Mouse (Mus musculus) mesoderm, embryonic 11.5 days (tissue): ENCODE measurements around the gene Echdc1.
"Not testable (repeated sequence)": the region's sequence is repeated elsewhere in the genome, so short reads cannot be mapped to it uniquely, and the experiment has no call there.

Experiments
- DNase-seq: peaks from one replicate; pipeline ENCODE4 v3.0.0-alpha.2; 2012; ENCODE audit warnings: low read depth, low spot score

The Echdc1 gene

GRCm38 (mm10) chr10:29313064-29313638 is at the start of gene Echdc1:
Gene Echdc1, plus strand, starts transcription at chr10:29313166.
- DNase-seq, result peak; percentile 94

DNA sequence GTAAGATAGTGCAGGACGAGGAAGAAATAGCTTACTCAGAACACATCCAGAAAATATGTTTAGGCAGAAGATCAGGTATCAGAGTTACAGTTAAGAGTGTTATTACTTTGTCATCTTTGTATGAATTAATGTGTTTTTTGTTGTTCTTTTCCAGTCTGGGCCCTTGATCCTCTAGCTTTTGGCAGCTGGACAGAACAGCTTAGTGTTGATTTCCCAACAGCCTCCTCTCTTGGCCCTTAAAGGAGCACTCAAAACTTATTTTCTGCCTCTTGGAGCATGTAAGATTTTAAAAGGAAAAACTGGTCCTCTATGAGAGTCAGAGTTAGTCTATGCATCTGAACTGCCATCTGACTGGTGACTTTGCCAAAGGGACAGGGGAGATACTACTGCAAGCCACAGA is 31.2 kb upstream of the Echdc1 start:
- DNase-seq, result no peak

DNA sequence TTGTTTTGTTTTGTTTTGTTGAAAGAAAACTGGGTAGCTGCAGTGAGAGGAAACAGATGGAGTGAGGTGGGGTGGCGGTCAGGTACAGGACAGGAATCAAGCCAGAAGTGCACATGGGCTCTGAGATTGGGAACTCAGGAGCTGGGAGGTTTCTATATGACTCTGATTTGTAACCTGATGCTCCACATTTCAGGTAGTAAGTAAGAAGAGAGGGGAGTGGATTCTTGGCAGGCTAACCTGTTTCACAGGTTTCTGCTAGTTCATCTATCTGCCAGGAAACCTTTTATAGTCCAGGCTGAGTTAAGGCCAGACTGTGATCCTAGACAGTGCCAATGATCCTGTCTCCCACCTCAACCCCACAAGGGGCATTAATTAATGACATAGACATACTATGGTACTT is 27.2 kb upstream of the Echdc1 start:
- peak; percentile 1 for DNase-seq

DNA sequence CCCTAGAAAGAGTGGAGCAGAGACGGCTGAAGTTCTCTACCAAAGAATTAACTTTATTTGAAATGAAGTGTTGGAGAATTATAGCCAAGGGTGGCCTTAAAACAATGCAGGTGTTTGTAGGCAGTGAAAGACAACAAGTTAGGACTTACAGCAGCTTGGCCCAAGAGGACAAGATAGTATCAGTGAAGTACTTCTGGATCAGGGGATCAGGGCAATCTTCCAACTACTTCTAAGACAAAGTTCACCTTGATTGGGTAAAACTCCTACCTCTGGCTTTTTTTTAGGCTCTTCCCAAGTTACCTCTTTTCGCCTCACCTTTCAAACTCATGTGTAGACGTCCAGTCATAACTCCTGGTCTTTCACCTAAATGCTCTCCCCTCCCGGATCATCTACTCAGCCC is 10.7 kb upstream of the Echdc1 start:
- DNase-seq, result no peak

- no peak for DNase-seq
Observed at GRCm38 (mm10) chr10:29311480-29312219, 1.3 kb upstream of the Echdc1 start.

- DNase-seq, result no peak
Observed at GRCm38 (mm10) chr10:29313905-29314304, 939 bp downstream of the Echdc1 start.

GRCm38 (mm10) chr10:29324817-29325216 is 11.9 kb downstream of the Echdc1 start:
- DNase-seq, result no peak

- DNase-seq, result no peak
Observed at GRCm38 (mm10) chr10:29333836-29334235, 20.9 kb downstream of the Echdc1 start.

DNA sequence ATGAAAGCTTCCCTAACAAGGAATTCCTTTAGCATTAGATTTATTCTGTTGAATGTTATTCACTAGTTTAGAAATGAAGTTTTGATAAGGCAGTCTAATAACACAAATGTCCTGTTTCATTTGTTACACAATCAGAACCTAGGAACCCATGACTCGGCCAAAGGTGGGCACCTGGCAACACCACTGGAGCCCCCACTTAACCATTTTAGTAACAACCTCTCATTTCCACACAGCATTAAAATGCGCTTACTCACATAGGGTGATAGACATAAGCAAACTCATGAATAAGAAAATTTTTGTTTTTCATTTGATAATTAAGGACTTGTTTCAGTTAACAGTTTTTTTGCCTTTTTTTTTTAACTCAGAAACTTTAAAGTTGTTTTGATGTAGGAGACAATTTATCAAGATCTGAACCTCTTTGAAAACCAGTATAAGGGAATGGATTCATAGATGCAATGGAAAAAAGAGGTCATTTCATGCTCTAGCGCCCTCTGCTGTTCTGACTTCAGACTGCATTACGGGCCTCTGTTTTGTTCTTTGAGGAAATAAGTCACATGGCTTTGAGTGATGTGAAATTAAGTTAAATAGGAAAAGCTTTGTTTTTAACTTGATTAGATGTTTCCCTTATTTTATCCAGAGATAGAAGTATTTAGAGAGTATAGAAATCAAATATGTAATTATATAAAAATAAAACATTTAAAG is 25.5 kb downstream of the Echdc1 start:
- DNase-seq, result peak; percentile 79

DNA sequence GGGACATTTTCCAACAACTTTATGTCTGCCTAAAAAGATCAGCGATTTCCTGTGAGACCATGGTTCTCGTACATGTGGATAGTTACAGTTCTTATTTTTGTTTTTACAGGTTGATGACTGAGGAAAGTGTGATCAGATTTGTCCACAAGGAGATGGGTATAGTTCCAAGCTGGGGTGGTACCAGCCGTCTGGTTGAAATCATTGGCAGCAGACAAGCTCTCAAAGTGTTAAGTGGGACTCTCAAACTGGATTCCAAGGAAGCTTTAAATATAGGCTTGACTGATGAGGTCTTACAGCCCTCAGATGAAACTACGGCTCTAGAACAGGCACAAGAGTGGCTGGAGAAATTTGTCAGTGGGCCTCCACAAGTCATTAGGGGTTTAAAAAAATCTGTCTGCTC is 31.3 kb downstream of the Echdc1 start:
- DNase-seq, result no peak

DNA sequence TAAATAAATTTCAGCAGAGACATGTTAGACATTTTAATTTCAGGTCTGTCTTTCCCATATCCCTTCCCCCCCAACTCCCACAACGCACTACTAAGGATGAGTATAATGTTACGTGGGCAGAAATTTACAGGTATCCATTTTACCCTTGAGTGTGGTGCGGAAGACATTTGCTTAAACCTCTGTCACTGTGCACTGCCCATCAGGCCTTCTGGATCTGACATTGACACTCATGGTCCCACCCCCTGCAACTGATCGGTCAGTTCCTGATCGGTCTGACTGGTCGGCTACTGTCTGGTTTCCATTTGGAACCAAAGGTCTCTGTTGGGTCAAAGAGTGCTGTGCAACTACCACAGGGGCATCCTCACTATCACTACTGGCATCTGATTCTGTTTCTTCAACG is 33.7 kb downstream of the Echdc1 start:
- DNase-seq, result no peak

GRCm38 (mm10) chr10:29351420-29351819 is 38.5 kb downstream of the Echdc1 start:
- DNase-seq, result no peak

DNA sequence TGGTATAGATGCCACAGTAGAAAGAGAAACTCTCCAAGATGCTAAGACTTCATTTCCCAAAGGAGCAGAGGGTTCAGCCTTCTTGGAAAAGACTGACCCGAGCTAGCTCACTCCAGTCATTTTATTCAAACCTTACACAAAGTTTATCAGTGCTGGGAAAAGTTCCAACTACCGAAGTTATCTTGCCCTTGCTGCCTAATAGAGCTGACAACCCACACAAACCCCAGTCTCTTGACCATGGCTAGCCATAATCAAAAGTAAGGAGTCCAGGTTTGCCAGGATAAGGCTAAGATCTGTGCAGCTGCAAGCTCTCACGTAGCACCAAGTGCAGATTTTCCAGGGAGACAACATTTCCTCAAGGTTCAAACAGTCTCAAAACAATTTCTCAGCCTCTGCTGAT is 39.6 kb downstream of the Echdc1 start:
- DNase-seq, result no peak

DNA sequence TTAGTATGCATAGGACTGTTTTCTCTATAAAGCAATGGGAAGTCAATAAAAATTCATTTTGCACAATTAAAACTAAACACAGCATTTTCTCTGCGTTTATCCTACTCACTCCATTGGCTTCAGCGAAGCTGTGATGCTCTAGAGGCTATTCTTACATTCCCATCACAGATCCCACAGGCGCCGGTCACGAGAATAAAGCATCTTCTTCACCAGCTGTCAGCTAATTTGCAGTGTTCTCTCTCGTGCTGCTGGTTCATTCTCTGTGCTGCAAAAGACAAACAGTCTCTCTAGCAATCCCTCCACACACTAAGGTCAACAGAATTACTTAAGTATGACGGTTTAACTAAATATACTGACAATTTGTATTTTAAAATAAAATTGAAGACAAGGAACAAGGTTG is 41.2 kb downstream of the Echdc1 start:
- DNase-seq, result no peak

DNA sequence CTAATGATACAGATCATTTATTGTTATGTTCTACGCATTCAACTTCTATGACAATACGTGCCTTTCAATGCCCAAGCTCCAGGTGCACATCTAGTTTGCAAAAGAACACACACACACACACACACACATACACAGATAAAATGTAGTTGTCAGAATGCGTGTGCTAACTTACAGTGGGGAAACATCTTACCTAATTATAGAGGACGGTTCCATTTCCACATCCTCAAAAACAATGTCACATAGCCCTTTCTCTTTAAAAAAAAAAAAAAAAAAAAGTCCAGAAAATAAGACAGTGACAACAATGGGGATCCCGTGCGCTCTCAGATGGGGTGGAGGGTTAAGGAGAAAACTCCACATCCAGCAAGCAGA is 48.1 kb downstream of the Echdc1 start:
- no peak for DNase-seq

- DNase-seq, result peak; percentile 85
Observed at GRCm38 (mm10) chr10:29361464-29362196, 48.7 kb downstream of the Echdc1 start.

DNA sequence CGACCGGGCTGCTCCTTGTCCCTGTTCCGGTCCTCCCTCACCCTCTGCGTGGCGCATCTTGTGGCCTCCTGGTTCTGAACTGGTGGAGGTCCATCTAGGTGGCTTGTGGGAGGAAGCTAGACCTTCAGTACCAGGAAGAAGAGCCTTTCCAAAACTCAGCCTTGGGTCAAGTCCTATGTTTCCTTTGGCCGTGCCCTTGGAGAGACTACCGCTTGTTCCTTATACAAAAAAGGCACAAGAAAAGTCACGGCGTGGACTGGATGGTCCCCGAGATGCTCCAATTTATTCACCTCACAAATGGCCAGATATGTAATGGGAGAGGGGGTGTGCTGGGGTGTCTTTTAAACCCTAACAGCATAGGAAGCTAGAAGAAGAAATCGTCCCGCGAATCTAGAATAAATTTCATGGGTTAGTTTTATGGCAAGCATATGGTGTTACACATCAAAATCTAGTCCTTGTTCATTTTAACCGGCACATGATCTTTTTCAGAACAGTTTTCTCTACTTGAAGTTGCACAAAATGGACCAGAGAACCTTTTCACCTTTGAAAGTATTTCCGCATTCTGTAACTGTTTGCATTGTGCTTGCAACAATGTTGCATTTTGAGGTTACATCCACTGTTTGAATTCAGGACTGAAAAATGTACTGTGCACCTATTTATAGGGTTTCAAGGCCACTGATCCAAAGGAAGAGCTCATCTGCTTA is 49.4 kb downstream of the Echdc1 start, which contains the start of gene Rnf146:
Rnf146 (minus strand) TSS at position 246 of the 704 bp plus-strand sequence.
- peak; percentile 9 for DNase-seq

DNA sequence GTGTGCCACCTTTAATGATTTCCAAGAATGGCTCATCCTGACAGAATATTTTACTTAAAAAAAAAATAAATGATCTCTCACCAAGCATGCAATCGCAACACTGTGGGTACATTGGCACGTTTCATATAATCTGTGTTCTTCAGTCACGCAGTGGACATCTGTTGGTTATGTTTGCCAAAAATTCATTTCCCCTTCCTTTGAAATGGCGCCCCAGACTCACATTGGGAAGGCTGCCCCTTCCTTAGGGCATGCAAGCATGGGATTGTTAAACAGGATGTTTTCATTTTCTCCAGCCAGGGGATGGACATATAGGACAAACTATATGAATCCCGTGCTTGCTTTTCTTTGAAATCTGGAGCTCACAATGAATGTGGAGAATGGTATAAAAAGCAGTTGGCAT is 61.1 kb downstream of the Echdc1 start:
- no peak for DNase-seq

- no peak for DNase-seq
Observed at GRCm38 (mm10) chr10:29381558-29381957, 68.6 kb downstream of the Echdc1 start.

- not testable (repeated sequence) for DNase-seq
Observed at GRCm38 (mm10) chr10:29394890-29395289, 81.9 kb downstream of the Echdc1 start.
